Mouse (Mus musculus) C2C12 (cell line): Measurements from ENCODE around the gene Slitrk2. TPM values are rescaled to one million over a fixed set of nuclear protein-coding genes. Genes with fewer than 3 reads are reported as not detected.

ENCODE experiments used
- H3K27me3 ChIP-seq: one replicate; pipeline ENCODE4 v1.6.1; 2011; ENCODE audit not compliant: control insufficient read depth, insufficient read depth, insufficient read length
- H3K36me3 ChIP-seq: one replicate; pipeline ENCODE4 v1.6.1; 2011; ENCODE audit not compliant: control insufficient read depth, insufficient read depth
- H3K4me3 ChIP-seq: one replicate; pipeline ENCODE4 v1.5.1; 2011; ENCODE audit warnings: mild to moderate bottlenecking, control low read depth; ENCODE audit not compliant: poor library complexity, insufficient read depth, severe bottlenecking
- H3K79me2 ChIP-seq: one replicate; pipeline ENCODE4 v1.6.1; 2011; ENCODE audit not compliant: control insufficient read depth, insufficient read depth
- H3K79me3 ChIP-seq: one replicate; pipeline ENCODE4 v1.6.1; 2011; ENCODE audit warnings: low read depth, control low read depth
- H3ac ChIP-seq: one replicate; pipeline ENCODE3; 2011; ENCODE audit warnings: low read depth; ENCODE audit not compliant: control insufficient read depth, insufficient read length
- CEBPB ChIP-seq: IDR thresholded peaks from one replicate; pipeline ENCODE4 v1.6.1; 2011; ENCODE audit warnings: low read depth, mild to moderate bottlenecking, control low read depth, moderate library complexity
- CTCF ChIP-seq: IDR thresholded peaks from one replicate; pipeline ENCODE4 v1.5.1; 2011; ENCODE audit not compliant: control insufficient read depth, insufficient read depth, insufficient read length
- FOSL1 ChIP-seq: IDR thresholded peaks from one replicate; pipeline ENCODE4 v1.8.0; 2011; ENCODE audit warnings: mild to moderate bottlenecking, low read length; ENCODE audit not compliant: poor library complexity, insufficient read depth, severe bottlenecking
- MAX ChIP-seq: IDR thresholded peaks from one replicate; pipeline ENCODE4 v1.6.1; 2011; ENCODE audit warnings: mild to moderate bottlenecking, control low read depth
- MYOD1 ChIP-seq: IDR thresholded peaks from one replicate; pipeline ENCODE4 v1.6.1; 2011; ENCODE audit warnings: low read depth; ENCODE audit not compliant: control insufficient read depth, insufficient read length
- MYOG ChIP-seq: IDR thresholded peaks from one replicate; pipeline ENCODE4 v1.6.1; 2011; ENCODE audit not compliant: control insufficient read depth, insufficient read length; ENCODE audit errors: extremely low read depth
- USF1 ChIP-seq: IDR thresholded peaks from one replicate; pipeline ENCODE4 v1.6.1; 2011; ENCODE audit warnings: low read depth, mild to moderate bottlenecking, control low read depth, moderate library complexity
- polyA plus RNA-seq: library from polyadenylated mRNA; unstranded; fragments of >200 nt; fragmentation: generic; extraction: Trizol; gene quantifications from one replicate; pipeline ENCODE4 v1.2.1, GENCODE M21; 2012; ENCODE audit warnings: missing spikeins

The Slitrk2 gene
- polyA plus RNA-seq, 1 experiment: not detected

DNA sequence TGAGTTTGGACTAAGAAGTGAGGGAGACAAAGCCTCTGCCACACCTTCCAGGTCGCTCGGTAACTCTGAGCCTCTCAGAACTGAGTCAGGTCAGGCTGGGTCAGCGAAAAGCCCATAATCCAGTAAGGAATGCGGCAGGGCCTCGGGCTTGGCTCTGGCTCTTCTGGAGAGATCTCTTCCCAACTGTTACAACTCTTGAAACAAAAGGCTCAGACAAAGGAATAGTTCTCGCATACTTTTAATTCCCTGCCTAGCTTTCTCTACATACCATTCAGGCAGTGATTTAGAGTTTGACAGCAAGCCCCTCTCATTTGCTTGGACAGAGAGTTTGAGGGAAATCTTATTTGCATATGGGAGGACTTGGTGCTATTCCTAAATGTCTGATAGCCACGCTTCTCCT lies 29.5 kb downstream of the Slitrk2 start:
- H3K4me3 ChIP-seq: no peak overlapping the region
- H3K36me3 ChIP-seq: no peaks in the 10 kb centered on the region
- no peaks in the 10 kb centered on the region for H3K27me3 ChIP-seq
- no peaks in the 10 kb centered on the region for H3K79me3 ChIP-seq
- TF ChIP-seq MAX (no peak), MYOD1 (no peak), CTCF (no peak), USF1 (no peak), FOSL1 (no peak), CEBPB (no peak), MYOG (no peak)
- no peaks in the 10 kb centered on the region for H3K79me2 ChIP-seq
- H3ac ChIP-seq: no peak overlapping the region
